Comparison of ENCODE assay signal across 15 mouse cellular contexts in the genomic region with DNA sequence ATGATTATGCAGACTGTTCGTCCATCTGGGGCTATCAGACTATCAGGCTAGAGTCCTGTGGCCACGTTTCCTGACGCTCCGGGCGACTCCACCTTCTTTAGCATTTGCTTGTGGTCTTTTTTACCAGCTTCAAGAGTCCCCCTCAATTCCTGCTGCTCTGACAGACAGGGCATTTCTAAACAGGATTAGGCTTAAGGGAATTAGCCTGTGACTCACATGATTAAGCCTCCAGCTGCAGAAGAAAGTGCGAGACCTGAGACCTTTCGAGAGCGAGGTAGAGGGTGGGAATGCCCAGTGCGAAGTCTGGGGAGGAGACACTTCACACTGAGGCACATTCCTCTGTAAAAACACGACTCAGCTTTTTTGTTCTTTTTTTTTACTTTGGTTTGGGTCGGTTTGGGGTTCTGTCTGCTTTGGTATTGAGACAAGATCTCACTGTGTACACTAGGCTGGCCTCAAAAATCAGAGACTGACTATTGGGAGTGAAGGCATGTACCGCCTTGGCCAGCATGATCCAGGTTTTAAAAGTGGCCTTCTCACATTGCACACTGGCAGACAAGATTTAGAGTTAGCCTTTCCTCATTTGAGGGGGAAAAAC. TPM values are rescaled to one million over a fixed set of nuclear protein-coding genes. Genes with fewer than 3 reads are reported as not detected.
A peak's percentile ranks its signal among the peaks of the same experiment; 100 is the strongest.
DNase-seq lines count a peak whose midpoint lies in the region; ATAC-seq and TF ChIP-seq lines count a peak whose summit lies in the region.
"Had no signal": no experiment of that assay in that cellular context is flagged by ENCODE, and none has a peak within 500 bp of the region (broad histone marks: within the 10 kb centered on the region; RNA-seq: fewer than 3 reads in every experiment).

No protein-coding gene starts in this region.

- TF ChIP-seq POLR2A in bone marrow, adult 2 months (IDR thresholded peaks at IDR 0.05; ENCODE audit: borderline replicate concordance, control insufficient read depth, low read depth, low read length), result no peak

- H3K4me1 ChIP-seq in heart, embryonic 15.5 days (replicated peaks), result peaks cover 57% of the 10 kb centered on the region
- H3K4me1 ChIP-seq in bone marrow, adult 2 months (ENCODE audit: control insufficient read depth, insufficient read depth, low read length), result peaks cover 1% of the 10 kb centered on the region; the same call in 1 of the 2 replicates
- peaks cover 10% of the 10 kb centered on the region for H3K4me1 ChIP-seq in liver, postnatal 0 days (ENCODE audit: insufficient read depth)
- H3K4me1 ChIP-seq: hindbrain, embryonic 15.5 days; limb, embryonic 15.5 days; neural tube, embryonic 15.5 days had no signal

- H3K4me2 ChIP-seq in heart, embryonic 15.5 days, result no peak overlapping the region
- H3K4me2 ChIP-seq in liver, postnatal 0 days (ENCODE audit: low read depth, low read length), result no peak overlapping the region
- H3K4me2 ChIP-seq: hindbrain, embryonic 15.5 days; limb, embryonic 15.5 days; neural tube, embryonic 15.5 days had no signal

- no peak overlapping the region for H3K9ac ChIP-seq in heart, embryonic 15.5 days
- H3K9ac ChIP-seq in liver, postnatal 0 days (replicated peaks), result no peak overlapping the region
- H3K9ac ChIP-seq: hindbrain, embryonic 15.5 days; limb, embryonic 15.5 days; neural tube, embryonic 15.5 days had no signal

- no peak overlapping the region for H3K4me3 ChIP-seq in heart, embryonic 15.5 days
- H3K4me3 ChIP-seq in bone marrow, adult 2 months (replicated peaks; ENCODE audit: control insufficient read depth, low read depth, low read length), result no peak overlapping the region
- H3K4me3 ChIP-seq in liver, postnatal 0 days (ENCODE audit: low read depth, low read length), result no peak overlapping the region
- H3K4me3 ChIP-seq: erythroblast, embryonic 14.5 days; hindbrain, embryonic 15.5 days; limb, embryonic 15.5 days; neural tube, embryonic 15.5 days had no signal

- no peak for DNase-seq in heart, adult 8-10 months (ENCODE audit: low spot score)
- peak; percentile 53 for DNase-seq in 416B (ENCODE audit: low read depth)
- no peak for DNase-seq in liver, postnatal 0 days
- DNase-seq in left cerebral cortex, adult 11 months (ENCODE audit: low spot score), result no peak
- DNase-seq in adrenal gland, adult 18-20 months (ENCODE audit: low spot score in 2 of 2), result no peak
- DNase-seq in thymus, postnatal 0 days (ENCODE audit: low spot score), result no peak
- DNase-seq: adrenal gland, postnatal 10 days; cerebellum, adult 9-10 months; heart, adult 18-20 months had no signal

- ATAC-seq in heart, embryonic 15.5 days (replicated peaks; ENCODE audit: insufficient number of reproducible peaks, insufficient read depth, low FRiP score, low read depth), result no peak
- no peak for ATAC-seq in liver, postnatal 0 days

- peak overlapping the region; percentile 17; the same call in 1 of the 2 replicates for H3K27ac ChIP-seq in heart, embryonic 15.5 days
- peak overlapping the region; percentile 4; the same call in 1 of the 2 replicates for H3K27ac ChIP-seq in bone marrow, adult 2 months (ENCODE audit: control insufficient read depth, insufficient read depth, low read depth, low read length, poor library complexity)
- peak overlapping the region; percentile 57 for H3K27ac ChIP-seq in liver, postnatal 0 days (ENCODE audit: low read depth)
- H3K27ac ChIP-seq: hindbrain, embryonic 15.5 days; limb, embryonic 15.5 days; neural tube, embryonic 15.5 days had no signal

- no peaks in the 10 kb centered on the region for H3K27me3 ChIP-seq in heart, embryonic 15.5 days
- no peaks in the 10 kb centered on the region for H3K27me3 ChIP-seq in liver, postnatal 0 days (ENCODE audit: insufficient read depth, low read length)
- H3K27me3 ChIP-seq: hindbrain, embryonic 15.5 days; limb, embryonic 15.5 days; neural tube, embryonic 15.5 days had no signal

- H3K36me3 ChIP-seq in heart, embryonic 15.5 days, result peaks cover 60% of the 10 kb centered on the region
- H3K36me3 ChIP-seq in liver, postnatal 0 days (replicated peaks; ENCODE audit: insufficient read depth, low read length), result peaks cover 98% of the 10 kb centered on the region

- 46% methylated on average over 12 of the region's 12 CpGs for WGBS in heart, embryonic 15.5 days
- 38% methylated on average over 12 of the region's 12 CpGs for WGBS in bone marrow, adult 2 months
- 45% methylated on average over 12 of the region's 12 CpGs for WGBS in liver, postnatal 0 days (ENCODE audit: insufficient replicate concordance)

- no peaks in the 10 kb centered on the region for H3K9me3 ChIP-seq in heart, embryonic 15.5 days (replicated peaks)
- no peaks in the 10 kb centered on the region for H3K9me3 ChIP-seq in liver, postnatal 0 days (ENCODE audit: low read length)
- H3K9me3 ChIP-seq: hindbrain, embryonic 15.5 days; limb, embryonic 15.5 days; neural tube, embryonic 15.5 days had no signal

- TF ChIP-seq EP300 in liver, postnatal 0 days (IDR thresholded peaks at IDR 0.05; ENCODE audit: low read depth), result no peak

- TF ChIP-seq CTCF in bone marrow, adult 2 months (IDR thresholded peaks at IDR 0.05; ENCODE audit: control insufficient read depth, insufficient read depth, low read length), result no peak
- no peak for TF ChIP-seq CTCF in liver, postnatal 0 days (IDR thresholded peaks at IDR 0.05; ENCODE audit: low read depth)

RNA-seq across cellular contexts. Expression of a gene that starts 37.9 kb away (rescaled TPM):
- 53.7 and 59.5 TPM in 2 replicates for polyA plus RNA-seq in heart, embryonic 15.5 days (2015; fragmentation: Nextera tagmentation; extraction: Ambion mirVana)
- 10 to 100 TPM; 53.9 to 60.3 (median 57.4) TPM for total RNA-seq in heart, adult 8-10 months (2022)
- 32.2 and 44.4 TPM in 2 replicates for polyA plus RNA-seq in bone marrow, adult 2 months (2011; ENCODE audit: insufficient read depth, insufficient read length, low replicate concordance, missing spikeins)
- polyA plus RNA-seq in liver, postnatal 0 days (2015; fragmentation: Nextera tagmentation; extraction: Ambion mirVana), result 26.4 and 30.2 TPM in 2 replicates
- total RNA-seq in adrenal gland, adult 18-20 months (2021), result 10 to 100 TPM; 53.1 to 62.5 TPM
- polyA plus RNA-seq in thymus, postnatal 0 days (2015; fragmentation: Nextera tagmentation; extraction: Ambion mirVana), result 29.6 and 32.0 TPM in 2 replicates

RNA-seq across cellular contexts. Expression of a gene that starts 58.2 kb away (rescaled TPM):
- polyA plus RNA-seq in heart, embryonic 15.5 days (2015; fragmentation: Nextera tagmentation; extraction: Ambion mirVana), result 83.8 and 101 TPM in 2 replicates
- 10 to 100 TPM; 29.4 to 31.0 (median 30.4) TPM for total RNA-seq in heart, adult 8-10 months (2022)
- 24.4 and 41.9 TPM in 2 replicates for polyA plus RNA-seq in bone marrow, adult 2 months (2011; ENCODE audit: insufficient read depth, insufficient read length, low replicate concordance, missing spikeins)
- polyA plus RNA-seq in liver, postnatal 0 days (2015; fragmentation: Nextera tagmentation; extraction: Ambion mirVana), result 52.5 and 56.8 TPM in 2 replicates
- total RNA-seq in adrenal gland, adult 18-20 months (2021), result 10 to 100 TPM; 50.5 to 61.7 TPM
- polyA plus RNA-seq in thymus, postnatal 0 days (2015; fragmentation: Nextera tagmentation; extraction: Ambion mirVana), result 158 and 161 TPM in 2 replicates

Comparison
In these comparisons a context has a peak if more than half of its experiments do, and no peak if none do; other contexts are left out.
1. H3K27ac ChIP-seq: peak in every context shown above with its lines; median percentile 57 in liver, postnatal 0 days; 17 in heart, embryonic 15.5 days; 4 in bone marrow, adult 2 months.